Mouse (Mus musculus) adrenal gland, postnatal 25 days (tissue): ENCODE measurements around the gene Stard10. TPM values are rescaled to one million over a fixed set of nuclear protein-coding genes. Genes with fewer than 3 reads are reported as not detected.

Source experiments
- total RNA-seq: library from RNA; stranded (reverse); gene quantifications from 2 replicates; pipeline ENCODE4 v1.2.3, GENCODE M21; 2021

Gene Stard10
- total RNA-seq, 1 experiment from 2014 or later = 19.8 TPM

Other genes with a start within 250 kb of the Stard10 start
- gene Fchsd2, start 224.2 kb upstream of the Stard10 start, total RNA-seq = 24.1 and 31.9 TPM in 2 replicates
- gene Atg16l2, start 14.8 kb upstream of the Stard10 start, total RNA-seq = 23.5 and 26.7 TPM in 2 replicates
- gene Arap1, start 31.0 kb downstream of the Stard10 start, total RNA-seq = 26.8 and 40.2 TPM in 2 replicates
- gene Gm45837, start 93.8 kb downstream of the Stard10 start, total RNA-seq = 4.2 TPM in 1 of 2 replicates, not detected in the other
- gene Pde2a, start 104.6 kb downstream of the Stard10 start, total RNA-seq = 161 and 169 TPM in 2 replicates